Mouse (Mus musculus) neural tube, embryonic 13.5 days (tissue): ENCODE results near the gene Sag. TPM values are rescaled to one million over a fixed set of nuclear protein-coding genes. Genes with fewer than 3 reads are reported as not detected.

Experiments used
- ATAC-seq: fragments of 200-750 bp; cut with Nextera tagmentation; 2 replicates; pipeline ENCODE4 v1.8.0; 2017; ENCODE audit warnings: low read depth, mild to moderate bottlenecking, moderate TSS enrichment, moderate library complexity
- H3K27ac ChIP-seq: fragments of 300-500 bp; sonication (generic); replicated peaks from 2 replicates; pipeline ENCODE4 v1.5.1; 2015; ENCODE audit warnings: moderate library complexity, mild to moderate bottlenecking, inconsistent platforms
- H3K27me3 ChIP-seq: fragments of 300-500 bp; sonication (generic); 2 replicates; pipeline ENCODE4 v1.6.1; 2015; ENCODE audit warnings: mild to moderate bottlenecking, inconsistent platforms
- H3K36me3 ChIP-seq: fragments of 300-500 bp; sonication (generic); 2 replicates; pipeline ENCODE4 v1.6.1; 2015; ENCODE audit warnings: mild to moderate bottlenecking, inconsistent platforms
- H3K4me1 ChIP-seq: fragments of 300-500 bp; sonication (generic); replicated peaks from 2 replicates; pipeline ENCODE4 v1.6.1; 2015; ENCODE audit warnings: inconsistent platforms
- H3K4me2 ChIP-seq: fragments of 300-500 bp; sonication (generic); 2 replicates; pipeline ENCODE4 v1.6.1; 2015; ENCODE audit warnings: inconsistent platforms, mild to moderate bottlenecking, moderate library complexity
- H3K4me3 ChIP-seq: fragments of 300-500 bp; sonication (generic); 2 replicates; pipeline ENCODE4 v1.5.1; 2015; ENCODE audit warnings: mild to moderate bottlenecking, inconsistent platforms
- H3K9ac ChIP-seq: fragments of 300-500 bp; sonication (generic); 2 replicates; pipeline ENCODE4 v1.6.1; 2015; ENCODE audit warnings: moderate library complexity, mild to moderate bottlenecking, inconsistent platforms
- H3K9me3 ChIP-seq: fragments of 300-500 bp; sonication (generic); 2 replicates; pipeline ENCODE4 v1.6.1; 2016; ENCODE audit warnings: inconsistent platforms
- WGBS: fragments of 180-500 bp; shearing (Covaris S2); methylation state at CpG from one replicate; pipeline ENCODE4 v1.1.7; 2015; 5-methylcytosine and 5-hydroxymethylcytosine counted together
- polyA plus RNA-seq: library from polyadenylated mRNA; unstranded; fragments of >200 nt; fragmentation: Nextera tagmentation; extraction: Ambion mirVana; gene quantifications from 2 replicates; pipeline ENCODE4 v1.2.1, GENCODE M21; 2015

The Sag gene
- polyA plus RNA-seq, 1 experiment from 2014 or later = 1.8 TPM

- H3K27ac ChIP-seq = no peak overlapping the region
- H3K4me2 ChIP-seq = no peak overlapping the region
- peaks cover 33% of the 10 kb centered on the region for H3K4me1 ChIP-seq
- no peak for ATAC-seq
- peaks cover 21% of the 10 kb centered on the region for H3K36me3 ChIP-seq
- H3K9ac ChIP-seq = no peak overlapping the region
- WGBS = 90% methylated on average over 4 of the region's 4 CpGs
- no peaks in the 10 kb centered on the region for H3K27me3 ChIP-seq
- no peaks in the 10 kb centered on the region for H3K9me3 ChIP-seq
- no peak overlapping the region for H3K4me3 ChIP-seq
Measured at GRCm38 (mm10) chr1:87881726-87882125, 78.2 kb downstream of the Sag start.

GRCm38 (mm10) chr1:87882554-87882953 is 79.1 kb downstream of the Sag start:
- peaks cover 21% of the 10 kb centered on the region for H3K36me3 ChIP-seq

GRCm38 (mm10) chr1:87890960-87891359 is 87.5 kb downstream of the Sag start:
- H3K9ac ChIP-seq = no peak overlapping the region
- no peaks in the 10 kb centered on the region for H3K9me3 ChIP-seq
- H3K27me3 ChIP-seq = no peaks in the 10 kb centered on the region
- no peak for ATAC-seq
- H3K4me1 ChIP-seq = no peaks in the 10 kb centered on the region
- WGBS = 76% methylated on average over 1 of the region's 1 CpGs
- H3K36me3 ChIP-seq = no peaks in the 10 kb centered on the region
- H3K4me3 ChIP-seq = no peak overlapping the region
- no peak overlapping the region for H3K27ac ChIP-seq
- no peak overlapping the region for H3K4me2 ChIP-seq

More at GRCm38 (mm10) chr1:87882554-87882953, 79.1 kb downstream of the Sag start:
- Histone ChIP-seq H3K9me3 (no peaks in the 10 kb centered on the region), H3K27me3 (no peaks in the 10 kb centered on the region), H3K27ac (no peak overlapping the region), H3K9ac (no peak overlapping the region), H3K4me3 (no peak overlapping the region), H3K4me1 (peaks cover 27% of the 10 kb centered on the region), H3K4me2 (no peak overlapping the region)
- no peak for ATAC-seq

GRCm38 (mm10) chr1:87891634-87892033 is 88.2 kb downstream of the Sag start:
- no peak overlapping the region for H3K27ac ChIP-seq
- no peak overlapping the region for H3K4me2 ChIP-seq
- WGBS = 92% methylated on average over 4 of the region's 4 CpGs

GRCm38 (mm10) chr1:87892499-87892898 is 89.0 kb downstream of the Sag start:
- Histone ChIP-seq H3K4me1 (no peaks in the 10 kb centered on the region), H3K4me3 (no peak overlapping the region), H3K4me2 (no peak overlapping the region), H3K9me3 (no peaks in the 10 kb centered on the region), H3K9ac (no peak overlapping the region), H3K27me3 (no peaks in the 10 kb centered on the region), H3K27ac (no peak overlapping the region), H3K36me3 (no peaks in the 10 kb centered on the region)
- ATAC-seq = no peak
- 50% methylated on average over 2 of the region's 2 CpGs for WGBS

More at GRCm38 (mm10) chr1:87891634-87892033, 88.2 kb downstream of the Sag start:
- ATAC-seq = no peak
- H3K27me3 ChIP-seq = no peaks in the 10 kb centered on the region
- H3K36me3 ChIP-seq = no peaks in the 10 kb centered on the region
- H3K9ac ChIP-seq = no peak overlapping the region
- H3K4me3 ChIP-seq = no peak overlapping the region
- H3K9me3 ChIP-seq = no peaks in the 10 kb centered on the region
- no peaks in the 10 kb centered on the region for H3K4me1 ChIP-seq

GRCm38 (mm10) chr1:87893414-87893813 is 89.9 kb downstream of the Sag start:
- Histone ChIP-seq H3K9me3 (no peaks in the 10 kb centered on the region), H3K9ac (no peak overlapping the region), H3K4me2 (no peak overlapping the region), H3K27ac (no peak overlapping the region), H3K4me1 (no peaks in the 10 kb centered on the region), H3K4me3 (no peak overlapping the region), H3K36me3 (no peaks in the 10 kb centered on the region), H3K27me3 (no peaks in the 10 kb centered on the region)
- 93% methylated on average over 4 of the region's 4 CpGs for WGBS
- ATAC-seq = no peak

Other genes starting within 250 kb of the Sag start
- 8.4 and 8.9 TPM in 2 replicates for gene Ngef, start 229.8 kb upstream of the Sag start, polyA plus RNA-seq
- 3.6 and 7.0 TPM in 2 replicates for gene Inpp5d, start 183.4 kb upstream of the Sag start, polyA plus RNA-seq
- gene Atg16l1, start 47.8 kb upstream of the Sag start, polyA plus RNA-seq = 56.8 and 65.5 TPM in 2 replicates
- gene Dgkd, start 49.6 kb downstream of the Sag start, polyA plus RNA-seq = 38.2 and 41.8 TPM in 2 replicates
- gene Usp40, start 204.9 kb downstream of the Sag start, polyA plus RNA-seq = 20.8 and 24.2 TPM in 2 replicates